Mouse (Mus musculus) cerebellum, adult 11 months (tissue): ENCODE measurements around the gene Crb1.
"Not testable (repeated sequence)": the region's sequence is repeated elsewhere in the genome, so short reads cannot be mapped to it uniquely, and the experiment has no call there.

ENCODE experiments used
- DNase-seq: peaks from one replicate; pipeline ENCODE4 v3.0.0; 2022

Gene Crb1

GRCm38 (mm10) chr1:139376638-139377286, at the start of gene Crb1:
Gene Crb1 (minus strand): TSS chr1:139377100.
- DNase-seq: no peak

GRCm38 (mm10) chr1:139425006-139425405, 48.1 kb upstream of the Crb1 start:
- no peak for DNase-seq

DNA sequence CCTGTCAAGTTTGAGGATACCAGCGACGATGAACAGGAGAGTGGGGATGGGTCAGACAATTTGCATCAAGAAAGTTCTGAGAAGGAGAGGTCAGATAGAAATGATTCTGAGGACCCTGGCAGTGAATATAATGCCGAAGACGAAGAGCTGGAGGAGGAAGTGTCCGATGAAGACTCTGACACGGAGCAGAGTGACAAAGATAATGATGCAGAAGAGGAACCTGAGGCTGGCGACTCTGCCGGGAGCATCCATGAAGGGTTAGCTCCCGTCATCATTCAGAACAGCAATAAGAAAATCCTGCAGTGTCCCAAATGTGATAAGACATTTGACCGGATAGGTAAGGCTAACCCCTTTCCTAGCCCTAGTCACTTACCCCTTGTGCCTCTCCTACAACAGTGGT, 47.0 kb upstream of the Crb1 start:
- no peak for DNase-seq

DNA sequence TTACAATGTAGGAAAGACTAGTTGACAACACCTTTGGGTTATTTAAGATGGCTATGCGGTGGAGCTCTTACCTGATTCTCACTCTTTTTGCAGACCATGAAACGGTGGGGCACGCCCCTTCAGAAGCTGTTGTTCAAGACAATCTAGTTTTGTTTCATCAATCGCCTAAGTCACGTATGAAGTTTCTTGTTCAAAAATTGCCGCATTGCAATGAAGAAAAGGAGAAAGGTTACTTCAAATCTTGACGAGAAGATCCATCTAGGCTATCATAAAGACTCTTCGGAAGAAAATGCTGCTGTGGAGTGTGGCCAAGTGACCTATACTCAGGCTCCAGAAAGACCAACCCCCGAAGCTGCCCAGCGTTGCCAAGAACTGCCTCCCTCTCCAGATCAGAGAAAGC, 46.0 kb upstream of the Crb1 start:
- no peak for DNase-seq

DNA sequence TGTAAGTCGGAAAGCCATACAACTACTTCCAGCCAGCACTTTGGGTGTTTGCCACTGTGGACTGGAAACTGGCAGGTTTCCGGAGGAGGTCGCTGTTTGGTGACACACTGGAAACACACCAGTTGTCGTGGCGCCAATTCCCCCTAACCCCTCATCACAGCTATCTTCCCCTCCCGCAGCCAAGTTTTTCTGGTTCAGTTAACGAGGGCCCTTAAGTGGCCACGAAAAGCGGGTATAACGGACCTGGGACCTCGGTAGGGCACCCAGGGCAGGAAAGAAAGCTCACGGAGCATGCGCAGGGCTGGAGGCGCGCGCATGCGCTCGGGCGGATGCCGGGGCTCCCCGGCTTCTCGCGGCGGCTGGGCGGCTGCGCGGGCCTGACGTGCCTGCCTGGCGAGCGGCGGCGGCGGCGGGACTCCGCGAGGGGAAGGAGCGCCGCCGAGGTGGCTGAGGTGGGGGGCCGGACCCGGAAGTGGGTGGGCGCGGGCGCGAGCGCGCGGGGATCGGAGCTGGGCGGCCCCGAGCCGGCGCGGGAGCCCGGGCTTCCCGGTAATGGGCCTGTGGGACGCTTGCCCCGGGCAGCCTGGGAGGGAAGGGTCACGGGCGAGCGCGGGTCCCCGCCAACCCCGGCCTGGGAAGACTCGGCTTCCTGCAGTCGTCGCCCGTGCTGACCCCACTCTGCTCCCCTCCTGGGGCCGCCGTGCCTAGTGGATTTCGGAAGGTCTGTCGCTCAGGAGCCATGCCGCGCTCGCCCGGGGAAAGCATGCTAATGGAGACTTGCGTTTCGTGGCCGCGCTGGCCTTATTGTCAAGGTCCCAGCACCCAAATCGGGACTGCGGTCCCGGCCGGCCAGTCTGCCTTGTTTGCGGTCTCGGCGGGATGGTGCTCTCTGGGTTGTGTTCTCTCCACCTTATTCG, 45.2 kb upstream of the Crb1 start, which contains the start of gene Zbtb41:
Zbtb41 (plus strand) TSS at position 414 of the 917 bp plus-strand sequence.
- DNase-seq: peak; percentile 90

GRCm38 (mm10) chr1:139421521-139421874, 44.6 kb upstream of the Crb1 start:
- DNase-seq: no peak

DNA sequence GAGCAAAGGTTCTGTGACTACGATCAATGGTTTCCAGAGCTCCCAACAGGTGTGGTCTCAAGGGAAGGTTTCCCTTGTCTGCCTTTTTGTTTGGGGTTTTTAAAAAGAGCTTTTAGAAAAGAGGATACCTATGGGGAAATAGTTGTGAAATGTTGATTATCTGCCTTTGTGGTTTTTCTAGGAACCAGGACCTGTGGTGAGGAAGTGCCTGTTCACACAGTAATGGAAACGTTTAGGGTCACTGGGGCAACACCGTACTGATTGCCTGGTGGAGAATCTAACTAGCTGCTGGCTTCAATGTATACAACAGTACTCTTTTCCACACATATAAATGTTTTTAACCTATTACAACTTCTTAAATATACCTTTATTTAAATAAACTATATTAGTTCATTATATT, 36.6 kb upstream of the Crb1 start:
- DNase-seq: no peak

DNA sequence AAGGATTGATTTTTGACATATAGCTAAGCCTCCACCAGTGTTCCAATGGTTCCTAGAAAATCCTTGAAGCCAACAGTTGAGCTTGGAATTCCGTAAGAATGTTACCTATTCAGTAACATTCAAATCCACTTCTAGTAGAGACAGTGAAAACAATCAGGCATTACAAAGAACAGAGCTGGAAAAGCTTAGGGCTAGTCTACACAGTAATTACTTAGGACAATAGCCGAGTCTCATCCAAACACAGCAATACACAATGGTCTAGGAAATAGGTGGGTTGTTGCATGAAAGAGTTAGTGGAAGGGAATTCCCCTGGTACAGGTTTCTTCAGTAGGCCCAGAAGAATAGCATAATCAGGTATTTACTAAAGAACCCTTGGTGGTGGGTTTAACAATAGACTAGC, 35.5 kb upstream of the Crb1 start:
- DNase-seq: not testable (repeated sequence)

DNA sequence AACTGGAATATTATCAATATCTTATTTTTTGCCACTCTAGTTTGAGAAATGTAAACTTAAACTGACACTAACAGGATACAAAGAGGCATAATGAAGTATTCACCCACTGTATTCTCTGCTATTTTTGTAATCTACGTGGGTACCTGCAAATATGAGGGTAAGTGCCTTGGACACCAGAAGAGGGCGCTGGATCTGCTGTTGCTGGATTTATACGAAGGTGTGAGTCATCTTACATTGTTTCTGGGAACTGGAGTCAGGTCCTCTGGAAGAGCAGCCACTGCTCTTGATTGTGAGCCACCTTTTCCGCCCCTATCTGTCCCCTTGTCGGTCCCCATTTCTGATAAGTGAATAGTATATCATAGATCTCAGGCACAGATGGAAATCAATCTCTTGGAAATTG, 30.8 kb upstream of the Crb1 start:
- no peak for DNase-seq

GRCm38 (mm10) chr1:139405766-139406165, 28.9 kb upstream of the Crb1 start:
- DNase-seq: no peak

- DNase-seq: no peak
These were observed 19.7 kb upstream of the Crb1 start for GRCm38 (mm10) chr1:139396589-139396988.

DNA sequence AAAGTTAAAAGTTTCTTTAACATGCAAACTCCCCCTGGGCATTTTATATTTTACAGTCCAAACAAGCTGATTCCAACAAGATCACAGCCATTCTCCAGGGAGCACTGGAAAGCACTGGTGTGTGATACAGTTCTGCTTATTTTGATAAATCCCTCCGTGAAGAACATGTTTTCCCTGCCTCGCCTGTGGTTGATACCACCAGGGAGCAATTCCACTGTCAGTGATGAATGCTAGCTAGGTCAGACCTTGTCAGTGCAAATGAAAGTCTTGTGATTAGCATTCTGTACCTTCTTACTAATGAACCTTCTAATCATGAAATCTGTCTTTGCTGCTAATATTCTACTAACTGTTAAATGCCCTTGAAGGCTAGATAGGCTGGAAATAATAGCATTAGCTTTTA, 14.8 kb upstream of the Crb1 start:
- DNase-seq: no peak

DNA sequence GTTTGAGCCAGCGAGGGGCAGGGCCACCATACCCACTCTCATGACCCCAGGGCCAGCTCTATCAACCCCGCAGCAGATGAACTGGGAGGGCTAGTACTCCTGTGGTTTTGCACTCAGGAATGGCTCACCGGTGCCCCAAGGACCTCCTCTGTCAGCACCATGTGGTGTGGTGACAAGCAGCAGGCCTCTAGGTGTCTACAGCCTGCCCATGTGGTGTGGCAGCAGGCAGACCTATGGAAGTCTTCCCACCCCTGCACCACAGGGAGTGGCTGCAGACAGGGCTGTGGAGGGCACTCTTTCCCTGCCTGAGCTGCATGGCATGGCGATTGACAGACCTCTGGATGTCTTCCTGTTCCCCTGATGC, 2.7 kb upstream of the Crb1 start:
- DNase-seq: no peak

- no peak for DNase-seq
These were observed 2.1 kb upstream of the Crb1 start for GRCm38 (mm10) chr1:139378861-139379620.

DNA sequence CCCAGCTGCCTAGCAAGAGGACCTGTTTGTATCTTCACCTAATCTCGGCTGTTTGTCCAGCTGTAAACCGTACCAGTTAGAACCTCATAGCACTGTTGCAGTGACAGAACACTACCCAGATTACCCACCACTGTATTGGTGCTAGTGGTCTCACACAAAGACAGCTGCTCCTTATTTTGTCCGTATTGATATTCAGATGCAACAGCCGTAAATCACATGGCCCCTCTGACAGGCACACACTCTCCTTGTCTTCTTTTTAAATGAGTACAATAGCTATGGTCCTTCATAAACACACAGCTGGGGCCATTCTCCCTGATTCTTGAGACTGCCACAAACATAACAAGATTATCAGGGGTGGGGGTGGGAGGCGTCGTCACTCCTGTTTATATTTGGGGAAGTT, 1.0 kb downstream of the Crb1 start:
- no peak for DNase-seq

- no peak for DNase-seq
These were observed 5.6 kb downstream of the Crb1 start for GRCm38 (mm10) chr1:139371341-139371740.

DNA sequence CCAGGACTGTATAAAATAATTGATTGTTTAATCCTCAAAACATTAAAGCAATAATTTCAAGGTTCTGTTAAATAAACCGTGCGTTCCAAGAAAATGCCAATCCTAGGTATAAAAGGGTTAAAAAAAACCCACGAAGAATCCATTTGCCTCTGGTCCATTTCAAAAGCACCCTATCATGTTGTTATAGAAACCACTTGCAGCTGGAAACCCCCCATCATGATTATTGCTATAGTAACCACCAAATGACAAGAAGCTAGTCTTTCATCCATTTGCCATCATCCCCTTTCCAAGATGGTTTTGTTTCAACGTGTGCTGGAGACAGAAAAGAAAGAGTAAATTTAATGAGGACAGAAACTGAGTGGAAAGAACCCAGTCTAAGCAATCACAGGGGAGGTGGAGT, 28.3 kb downstream of the Crb1 start:
- DNase-seq: no peak

- DNase-seq: no peak
These were observed 30.1 kb downstream of the Crb1 start for GRCm38 (mm10) chr1:139346602-139347371.

- DNase-seq: no peak
These were observed 30.8 kb downstream of the Crb1 start for GRCm38 (mm10) chr1:139346030-139346601.

DNA sequence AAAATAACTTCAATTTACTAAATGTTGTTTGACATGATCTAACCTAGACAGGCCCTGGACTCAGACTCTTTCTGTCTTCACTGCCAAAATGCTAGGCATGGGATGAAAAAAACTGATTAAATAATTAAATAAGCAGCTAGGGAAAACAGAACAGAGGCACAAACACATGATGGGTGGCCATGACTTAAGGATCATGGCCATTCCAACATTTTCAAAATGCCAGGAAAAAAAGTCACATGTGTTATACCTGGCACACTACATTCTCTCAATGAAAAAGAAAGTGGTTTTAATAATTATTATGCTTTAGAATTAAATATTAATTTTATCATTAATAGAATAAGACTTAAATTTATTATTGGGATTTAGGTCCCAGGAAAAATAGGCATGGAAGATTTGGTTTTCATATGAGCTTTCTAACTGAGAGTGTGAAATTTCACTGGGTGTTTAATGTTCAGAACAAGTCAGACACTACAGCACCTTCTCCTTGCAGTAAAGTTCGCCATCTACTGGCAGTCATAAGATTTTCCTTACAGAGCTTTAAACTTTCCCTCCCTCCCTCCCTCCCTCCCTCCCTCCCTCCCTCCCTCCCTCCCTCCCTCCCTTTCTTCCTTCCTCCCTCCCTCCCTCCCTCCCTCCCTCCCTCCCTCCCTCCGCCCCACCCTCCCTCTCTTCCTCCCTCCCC, 36.6 kb downstream of the Crb1 start:
- DNase-seq: no peak

DNA sequence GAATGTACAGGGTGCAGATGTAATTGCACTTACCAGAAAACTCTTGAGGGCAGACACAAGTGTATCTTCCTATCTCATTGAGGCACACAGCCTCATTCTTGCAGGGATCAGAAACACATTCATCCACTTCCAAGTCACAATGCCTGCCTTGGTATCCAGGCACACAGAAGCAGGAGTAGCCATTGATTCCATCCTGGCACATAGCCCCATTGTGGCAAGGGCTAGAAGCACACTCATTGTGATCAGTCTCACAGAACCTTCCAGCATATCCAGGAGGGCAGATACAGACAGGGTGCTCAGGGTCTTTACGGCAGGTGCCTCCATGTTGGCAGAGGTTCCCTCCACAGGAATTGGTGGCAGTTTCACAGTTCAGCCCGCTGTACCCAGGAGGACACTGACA, 39.9 kb downstream of the Crb1 start:
- DNase-seq: no peak

- no peak for DNase-seq
These were observed 48.1 kb downstream of the Crb1 start for GRCm38 (mm10) chr1:139328811-139329210.
